Mouse (Mus musculus) intestine, embryonic 14.5 days (tissue): ENCODE results near the gene Gm266. TPM values are rescaled to one million over a fixed set of nuclear protein-coding genes. Genes with fewer than 3 reads are reported as not detected.
A peak's percentile ranks its signal among the peaks of the same experiment; 100 is the strongest.

Source experiments
- ATAC-seq: fragments of 200-750 bp; cut with Nextera tagmentation; replicated peaks from 2 replicates; pipeline ENCODE4 v1.8.0; 2017; ENCODE audit warnings: low read depth, moderate number of reproducible peaks, moderate TSS enrichment, moderate library complexity; ENCODE audit not compliant: low FRiP score, low TSS enrichment
- DNase-seq: peaks from one replicate; pipeline ENCODE4 v3.0.0-alpha.2; 2018; ENCODE audit warnings: low spot score
- H3K27ac ChIP-seq: fragments of 300-500 bp; sonication (generic); 2 replicates; pipeline ENCODE4 v1.5.1; 2014; ENCODE audit warnings: low read depth, mild to moderate bottlenecking, control low read depth
- H3K27me3 ChIP-seq: fragments of 300-500 bp; sonication (generic); replicated peaks from 2 replicates; pipeline ENCODE4 v1.6.1; 2014; ENCODE audit warnings: low read length, control low read depth; ENCODE audit not compliant: control insufficient read depth, insufficient read depth
- H3K36me3 ChIP-seq: fragments of 300-500 bp; sonication (generic); 2 replicates; pipeline ENCODE4 v1.6.1; 2014; ENCODE audit warnings: low read length, control low read depth; ENCODE audit not compliant: control insufficient read depth, insufficient read depth
- H3K4me1 ChIP-seq: fragments of 300-500 bp; sonication (generic); replicated peaks from 2 replicates; pipeline ENCODE4 v1.6.1; 2014; ENCODE audit warnings: low read length, control low read depth, mixed read lengths; ENCODE audit not compliant: control insufficient read depth, insufficient read depth
- H3K4me2 ChIP-seq: fragments of 300-500 bp; sonication (generic); 2 replicates; pipeline ENCODE4 v1.6.1; 2014; ENCODE audit warnings: low read length
- H3K4me3 ChIP-seq: fragments of 300-500 bp; sonication (generic); 2 replicates; pipeline ENCODE4 v1.5.1; 2014; ENCODE audit warnings: low read depth, low read length, control low read depth, mixed read lengths
- H3K9ac ChIP-seq: fragments of 300-500 bp; sonication (generic); 2 replicates; pipeline ENCODE4 v1.6.1; 2014; ENCODE audit warnings: mild to moderate bottlenecking, low read length
- H3K9me3 ChIP-seq: fragments of 300-500 bp; sonication (generic); 2 replicates; pipeline ENCODE4 v1.6.1; 2016; ENCODE audit warnings: low read length, control low read depth; ENCODE audit not compliant: control insufficient read depth
- WGBS: fragments of 180-500 bp; shearing (Covaris S2); extraction: QIAGEN DNeasy Blood & Tissue Kit; methylation state at CpG from one replicate; pipeline ENCODE4 v1.1.7; 2014; 5-methylcytosine and 5-hydroxymethylcytosine counted together
- polyA plus RNA-seq: library from polyadenylated mRNA; unstranded; fragments of >200 nt; fragmentation: Nextera tagmentation; extraction: Ambion mirVana; gene quantifications from 2 replicates; pipeline ENCODE4 v1.2.1, GENCODE M21; 2014

The Gm266 gene
- polyA plus RNA-seq, 1 experiment from 2014 or later: 27.5 TPM

DNA sequence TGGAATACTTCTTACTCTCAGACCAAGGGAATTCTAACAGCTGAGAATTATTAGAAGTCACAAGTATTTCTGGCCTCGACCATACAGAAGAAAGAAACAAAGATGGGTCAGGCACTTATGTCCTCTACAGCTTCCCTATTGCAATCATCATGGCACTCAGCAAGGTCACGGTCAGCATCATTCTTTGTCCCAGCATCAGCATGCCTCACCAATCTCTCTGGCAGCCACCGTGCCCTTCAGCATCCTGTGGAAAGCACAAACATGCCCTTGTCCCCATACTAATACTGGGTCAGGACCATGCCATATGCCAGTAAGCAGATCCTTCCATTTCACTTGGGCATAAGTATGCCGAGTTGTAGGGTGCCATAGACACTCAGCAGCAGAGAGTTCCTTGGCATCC lies 9.3 kb upstream of the Gm266 start:
- Histone ChIP-seq H3K9me3 (no peaks in the 10 kb centered on the region), H3K4me2 (no peak overlapping the region), H3K9ac (no peak overlapping the region), H3K27me3 (no peaks in the 10 kb centered on the region), H3K4me3 (no peak overlapping the region), H3K27ac (no peak overlapping the region), H3K4me1 (no peaks in the 10 kb centered on the region), H3K36me3 (no peaks in the 10 kb centered on the region)
- no peak for ATAC-seq
- WGBS: 69% methylated on average over 4 of the region's 4 CpGs
- no peak for DNase-seq

DNA sequence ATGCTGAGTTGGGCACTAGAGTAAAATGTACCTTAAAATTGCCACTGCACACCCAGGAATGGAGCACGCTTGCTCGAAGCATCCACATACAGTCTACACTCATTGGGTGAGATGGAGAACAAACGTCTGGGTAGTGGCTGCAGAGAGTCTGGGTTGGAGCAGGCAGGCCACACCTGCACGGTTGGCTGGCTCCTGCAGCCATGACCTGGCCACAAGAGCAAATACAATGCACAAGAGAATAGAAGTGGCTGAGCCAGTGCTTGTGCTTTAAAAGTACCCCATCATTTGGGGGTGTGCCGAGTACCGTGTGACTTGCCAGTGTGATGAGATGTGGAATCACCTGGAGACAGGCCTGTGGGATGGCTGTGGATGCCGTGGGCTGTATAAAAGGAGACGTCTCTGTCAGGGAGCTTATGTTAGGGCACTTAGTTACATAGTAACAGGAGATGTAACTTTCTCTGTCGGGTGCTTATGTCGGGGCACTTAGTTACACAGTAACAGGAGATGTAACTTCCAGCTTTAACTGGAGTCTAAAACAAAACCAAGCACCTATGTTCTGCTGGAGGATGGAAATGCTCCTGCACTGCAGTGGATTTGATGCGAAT lies 3.7 kb upstream of the Gm266 start:
- Histone ChIP-seq H3K36me3 (no peaks in the 10 kb centered on the region), H3K4me1 (peaks cover 17% of the 10 kb centered on the region), H3K9ac (no peak overlapping the region), H3K27ac (no peak overlapping the region), H3K4me3 (no peak overlapping the region), H3K4me2 (no peak overlapping the region), H3K9me3 (no peaks in the 10 kb centered on the region), H3K27me3 (peaks cover 12% of the 10 kb centered on the region; the same call in 1 of the 2 replicates)
- DNase-seq (no peak), ATAC-seq (no peak)
- 67% methylated on average over 11 of the region's 11 CpGs for WGBS

DNA sequence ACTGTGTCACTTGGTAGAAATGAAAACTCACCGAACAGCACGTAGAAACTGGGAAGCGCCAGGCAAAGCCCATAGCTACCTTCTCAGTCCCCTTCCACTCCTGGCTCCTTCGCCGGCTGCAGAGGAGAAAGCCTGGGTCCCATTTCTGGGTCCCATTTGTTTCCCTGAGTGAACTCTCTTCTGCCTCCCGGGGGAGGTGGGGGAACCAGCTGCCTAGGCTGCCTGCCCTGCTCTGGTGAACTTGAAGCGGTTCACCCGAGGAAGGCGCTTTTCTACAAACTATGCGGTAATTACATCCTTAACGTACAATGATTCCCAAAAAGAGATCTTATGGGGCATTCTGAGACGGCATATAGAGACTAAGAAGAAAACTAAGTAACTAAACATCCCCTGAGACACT lies 832 bp upstream of the Gm266 start:
- H3K27ac ChIP-seq: peak overlapping the region; percentile 89
- peak overlapping the region; percentile 65 for H3K9ac ChIP-seq
- peaks cover 15% of the 10 kb centered on the region; the same call in 1 of the 2 replicates for H3K27me3 ChIP-seq
- WGBS: 4% methylated on average over 12 of the region's 12 CpGs
- ATAC-seq: no peak
- no peaks in the 10 kb centered on the region for H3K9me3 ChIP-seq
- H3K36me3 ChIP-seq: no peaks in the 10 kb centered on the region
- peak; percentile 68 for DNase-seq
- peak overlapping the region; percentile 75 for H3K4me2 ChIP-seq
- H3K4me1 ChIP-seq: peaks cover 21% of the 10 kb centered on the region
- peak overlapping the region; percentile 56 for H3K4me3 ChIP-seq

GRCm38 (mm10) chr12:111485046-111485651 lies 474 bp downstream of the Gm266 start:
- H3K4me1 ChIP-seq: peaks cover 21% of the 10 kb centered on the region
- peak overlapping the region; percentile 65 for H3K9ac ChIP-seq
- peak; percentile 81 for DNase-seq
- under 1% methylated on average over 63 of the region's 63 CpGs for WGBS
- no peaks in the 10 kb centered on the region for H3K36me3 ChIP-seq
- H3K9me3 ChIP-seq: no peaks in the 10 kb centered on the region
- ATAC-seq: peak; percentile 16; the same call in 1 of the 2 replicates
- peak overlapping the region; percentile 75 for H3K4me2 ChIP-seq
- H3K27me3 ChIP-seq: peaks cover 15% of the 10 kb centered on the region; the same call in 1 of the 2 replicates
- H3K27ac ChIP-seq: peak overlapping the region; percentile 89
- H3K4me3 ChIP-seq: peak overlapping the region; percentile 56

DNA sequence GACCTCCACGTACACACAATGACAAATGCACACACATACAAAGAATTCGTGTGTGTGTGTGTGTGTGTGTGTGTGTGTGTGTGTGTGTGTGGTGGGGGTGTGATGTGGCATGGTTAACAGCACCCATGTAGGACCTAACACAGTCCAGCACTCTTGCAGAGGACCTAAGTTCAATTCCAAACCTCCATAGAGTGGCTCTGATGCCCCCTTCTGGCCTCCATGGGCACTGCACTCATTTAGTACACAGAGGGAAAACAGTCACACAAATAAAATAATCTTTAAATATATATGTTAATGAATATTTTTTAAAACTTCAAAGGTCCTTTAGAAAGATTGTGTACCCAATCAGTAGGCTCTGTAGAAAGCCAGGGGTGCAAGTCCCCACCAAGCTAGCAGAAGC lies 5.7 kb downstream of the Gm266 start:
- no peak overlapping the region for H3K9ac ChIP-seq
- ATAC-seq (no peak), DNase-seq (no peak)
- WGBS: 71% methylated on average over 2 of the region's 2 CpGs
- peaks cover 7% of the 10 kb centered on the region; the same call in 1 of the 2 replicates for H3K27me3 ChIP-seq
- H3K4me3 ChIP-seq: no peak overlapping the region
- H3K27ac ChIP-seq: no peak overlapping the region
- H3K4me1 ChIP-seq: 0 out of 2 replicates have a peak, but pooled peaks cover 11% of the 10 kb centered on the region
- H3K36me3 ChIP-seq: no peaks in the 10 kb centered on the region
- H3K9me3 ChIP-seq: no peaks in the 10 kb centered on the region
- no peak overlapping the region for H3K4me2 ChIP-seq

DNA sequence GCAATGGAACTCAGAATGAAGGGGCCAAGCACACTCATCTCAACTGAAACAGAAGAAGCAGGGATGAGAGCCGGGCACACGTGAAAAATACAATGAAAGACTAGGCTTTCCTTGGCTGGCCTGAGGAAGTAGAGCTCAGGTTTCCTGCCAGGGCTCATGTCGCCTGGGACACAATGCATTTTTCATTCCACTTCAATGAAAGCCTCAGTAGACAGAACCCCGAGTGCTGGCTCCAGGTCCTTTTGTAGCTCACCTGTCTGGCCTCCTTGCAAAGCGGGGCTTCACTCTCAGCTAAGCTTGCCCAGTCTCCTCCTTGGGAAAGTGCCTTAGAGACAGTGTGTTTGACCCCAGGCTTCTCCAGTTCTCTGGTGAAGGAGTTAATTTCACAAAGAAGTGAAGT lies 6.7 kb downstream of the Gm266 start:
- DNase-seq (no peak), ATAC-seq (no peak)
- Histone ChIP-seq H3K9me3 (no peaks in the 10 kb centered on the region), H3K4me1 (0 out of 2 replicates have a peak, but pooled peaks cover 5% of the 10 kb centered on the region), H3K4me3 (no peak overlapping the region), H3K36me3 (no peaks in the 10 kb centered on the region), H3K27me3 (no peaks in the 10 kb centered on the region), H3K9ac (no peak overlapping the region), H3K27ac (no peak overlapping the region), H3K4me2 (no peak overlapping the region)
- 51% methylated on average over 5 of the region's 5 CpGs for WGBS

- no peak overlapping the region for H3K9ac ChIP-seq
- no peak for DNase-seq
- H3K4me2 ChIP-seq: no peak overlapping the region
- no peaks in the 10 kb centered on the region for H3K9me3 ChIP-seq
- H3K27me3 ChIP-seq: 0 out of 2 replicates have a peak, but pooled peaks cover 4% of the 10 kb centered on the region
- no peak for ATAC-seq
- WGBS: 39% methylated on average over 8 of the region's 8 CpGs
- no peak overlapping the region for H3K4me3 ChIP-seq
- H3K27ac ChIP-seq: no peak overlapping the region
- H3K36me3 ChIP-seq: no peaks in the 10 kb centered on the region
- 0 out of 2 replicates have a peak, but pooled peaks cover 4% of the 10 kb centered on the region for H3K4me1 ChIP-seq
These were observed 10.6 kb downstream of the Gm266 start for GRCm38 (mm10) chr12:111474893-111475643.

GRCm38 (mm10) chr12:111474384-111474783 lies 11.2 kb downstream of the Gm266 start:
- H3K9ac ChIP-seq: no peak overlapping the region
- no peak for DNase-seq
- H3K4me2 ChIP-seq: no peak overlapping the region
- H3K4me1 ChIP-seq: 0 out of 2 replicates have a peak, but pooled peaks cover 4% of the 10 kb centered on the region
- ATAC-seq: no peak
- no peaks in the 10 kb centered on the region for H3K36me3 ChIP-seq
- 94% methylated on average over 3 of the region's 3 CpGs for WGBS
- no peak overlapping the region for H3K27ac ChIP-seq
- H3K4me3 ChIP-seq: no peak overlapping the region
- 0 out of 2 replicates have a peak, but pooled peaks cover 4% of the 10 kb centered on the region for H3K27me3 ChIP-seq
- H3K9me3 ChIP-seq: no peaks in the 10 kb centered on the region
